Mouse (Mus musculus) limb, embryonic 13.5 days (tissue): Measurements from ENCODE around the gene 9930021J03Rik. TPM values are rescaled to one million over a fixed set of nuclear protein-coding genes. Genes with fewer than 3 reads are reported as not detected.
A peak's percentile ranks its signal among the peaks of the same experiment; 100 is the strongest.

Source experiments
- ATAC-seq: fragments of 200-750 bp; cut with Nextera tagmentation; 2 replicates; pipeline ENCODE4 v1.8.0; 2017; ENCODE audit warnings: low read depth, moderate number of reproducible peaks, moderate TSS enrichment; ENCODE audit not compliant: low FRiP score
- H3K27ac ChIP-seq: fragments of 300-500 bp; sonication (generic); 2 replicates; pipeline ENCODE4 v1.5.1; 2015; ENCODE audit warnings: inconsistent platforms, mild to moderate bottlenecking, moderate library complexity
- H3K27me3 ChIP-seq: fragments of 300-500 bp; sonication (generic); 2 replicates; pipeline ENCODE4 v1.6.1; 2015; ENCODE audit warnings: mild to moderate bottlenecking, inconsistent platforms
- H3K36me3 ChIP-seq: fragments of 300-500 bp; sonication (generic); 2 replicates; pipeline ENCODE4 v1.6.1; 2015; ENCODE audit warnings: inconsistent platforms, mild to moderate bottlenecking, moderate library complexity
- H3K4me1 ChIP-seq: fragments of 300-500 bp; sonication (generic); 2 replicates; pipeline ENCODE4 v1.6.1; 2015; ENCODE audit warnings: inconsistent platforms
- H3K4me2 ChIP-seq: fragments of 300-500 bp; sonication (generic); replicated peaks from 2 replicates; pipeline ENCODE4 v1.6.1; 2015; ENCODE audit warnings: inconsistent platforms, mild to moderate bottlenecking, moderate library complexity
- H3K4me3 ChIP-seq: fragments of 300-500 bp; sonication (generic); 2 replicates; pipeline ENCODE4 v1.5.1; 2015; ENCODE audit warnings: moderate library complexity, mild to moderate bottlenecking, inconsistent platforms
- H3K9ac ChIP-seq: fragments of 300-500 bp; sonication (generic); 2 replicates; pipeline ENCODE4 v1.6.1; 2015; ENCODE audit warnings: mild to moderate bottlenecking, inconsistent platforms
- H3K9me3 ChIP-seq: fragments of 300-500 bp; sonication (generic); 2 replicates; pipeline ENCODE4 v1.6.1; 2016; ENCODE audit warnings: inconsistent platforms
- WGBS: fragments of 180-500 bp; shearing (Covaris S2); methylation state at CpG from one replicate; pipeline ENCODE4 v1.1.7; 2015; 5-methylcytosine and 5-hydroxymethylcytosine counted together
- polyA plus RNA-seq: library from polyadenylated mRNA; unstranded; fragments of >200 nt; fragmentation: Nextera tagmentation; extraction: Ambion mirVana; gene quantifications from 2 replicates; pipeline ENCODE4 v1.2.1, GENCODE M21; 2015

9930021J03Rik gene
- polyA plus RNA-seq, 1 experiment from 2014 or later = 5.7 TPM

GRCm38 (mm10) chr19:29830911-29831310 lies 25.1 kb upstream of the 9930021J03Rik start:
- no peaks in the 10 kb centered on the region for H3K9me3 ChIP-seq
- no peak overlapping the region for H3K27ac ChIP-seq
- no peak overlapping the region for H3K4me2 ChIP-seq
- no peak overlapping the region for H3K4me3 ChIP-seq
- 77% methylated on average over 2 of the region's 2 CpGs for WGBS
- no peaks in the 10 kb centered on the region for H3K27me3 ChIP-seq
- ATAC-seq = no peak
- no peaks in the 10 kb centered on the region for H3K36me3 ChIP-seq
- no peaks in the 10 kb centered on the region for H3K4me1 ChIP-seq
- no peak overlapping the region for H3K9ac ChIP-seq

GRCm38 (mm10) chr19:29828558-29828957 lies 22.8 kb upstream of the 9930021J03Rik start:
- H3K9me3 ChIP-seq = no peaks in the 10 kb centered on the region
- ATAC-seq = no peak
- no peak overlapping the region for H3K9ac ChIP-seq
- no peaks in the 10 kb centered on the region for H3K27me3 ChIP-seq
- no peaks in the 10 kb centered on the region for H3K4me1 ChIP-seq
- no peak overlapping the region for H3K4me3 ChIP-seq
- H3K27ac ChIP-seq = no peak overlapping the region
- 79% methylated on average over 5 of the region's 5 CpGs for WGBS
- no peak overlapping the region for H3K4me2 ChIP-seq
- no peaks in the 10 kb centered on the region for H3K36me3 ChIP-seq

GRCm38 (mm10) chr19:29826686-29827085 lies 20.9 kb upstream of the 9930021J03Rik start:
- ATAC-seq = peak; percentile 81; the same call in 1 of the 2 replicates
- Histone ChIP-seq H3K27me3 (no peaks in the 10 kb centered on the region), H3K4me1 (no peaks in the 10 kb centered on the region), H3K9ac (no peak overlapping the region), H3K9me3 (no peaks in the 10 kb centered on the region), H3K36me3 (no peaks in the 10 kb centered on the region), H3K4me2 (no peak overlapping the region), H3K27ac (no peak overlapping the region), H3K4me3 (no peak overlapping the region)
- WGBS = 81% methylated on average over 1 of the region's 1 CpGs

- WGBS = 67% methylated on average over 2 of the region's 2 CpGs
- Histone ChIP-seq H3K4me1 (no peaks in the 10 kb centered on the region), H3K36me3 (no peaks in the 10 kb centered on the region), H3K9me3 (no peaks in the 10 kb centered on the region), H3K27me3 (no peaks in the 10 kb centered on the region), H3K27ac (no peak overlapping the region), H3K9ac (no peak overlapping the region), H3K4me3 (no peak overlapping the region), H3K4me2 (no peak overlapping the region)
- no peak for ATAC-seq
Measured at GRCm38 (mm10) chr19:29825003-29825402, 19.2 kb upstream of the 9930021J03Rik start.

GRCm38 (mm10) chr19:29824034-29824700 lies 18.4 kb upstream of the 9930021J03Rik start:
- no peaks in the 10 kb centered on the region for H3K4me1 ChIP-seq
- no peaks in the 10 kb centered on the region for H3K36me3 ChIP-seq
- no peak for ATAC-seq
- no peak overlapping the region for H3K9ac ChIP-seq
- no peak overlapping the region for H3K27ac ChIP-seq
- H3K4me2 ChIP-seq = no peak overlapping the region
- H3K4me3 ChIP-seq = no peak overlapping the region
- WGBS = 48% methylated on average over 6 of the region's 6 CpGs
- no peaks in the 10 kb centered on the region for H3K27me3 ChIP-seq
- no peaks in the 10 kb centered on the region for H3K9me3 ChIP-seq

GRCm38 (mm10) chr19:29823456-29824010 lies 17.7 kb upstream of the 9930021J03Rik start:
- no peak for ATAC-seq
- Histone ChIP-seq H3K27me3 (no peaks in the 10 kb centered on the region), H3K36me3 (no peaks in the 10 kb centered on the region), H3K4me3 (no peak overlapping the region), H3K4me1 (no peaks in the 10 kb centered on the region), H3K9me3 (no peaks in the 10 kb centered on the region), H3K4me2 (no peak overlapping the region), H3K9ac (no peak overlapping the region), H3K27ac (no peak overlapping the region)
- WGBS = 63% methylated on average over 12 of the region's 12 CpGs

- no peak overlapping the region for H3K27ac ChIP-seq
- no peak overlapping the region for H3K4me3 ChIP-seq
- H3K4me2 ChIP-seq = no peak overlapping the region
- no peaks in the 10 kb centered on the region for H3K9me3 ChIP-seq
- H3K9ac ChIP-seq = no peak overlapping the region
- H3K4me1 ChIP-seq = no peaks in the 10 kb centered on the region
- 0 out of 2 replicates have a peak, but pooled peaks cover 2% of the 10 kb centered on the region for H3K27me3 ChIP-seq
- H3K36me3 ChIP-seq = no peaks in the 10 kb centered on the region
- no peak for ATAC-seq
Measured at GRCm38 (mm10) chr19:29820966-29821365, 15.2 kb upstream of the 9930021J03Rik start.

- Histone ChIP-seq H3K4me2 (peak within 1 kb of the TSS; percentile 77), H3K9ac (peak within 1 kb of the TSS; percentile 78), H3K27me3 (0 out of 2 replicates have a peak, but pooled peaks cover 2% of the 10 kb centered on the region), H3K9me3 (no peaks in the 10 kb centered on the region), H3K4me3 (peak within 1 kb of the TSS; percentile 79), H3K4me1 (peaks cover 17% of the 10 kb centered on the region), H3K36me3 (peaks cover 32% of the 10 kb centered on the region), H3K27ac (peak within 1 kb of the TSS; percentile 52; the same call in 1 of the 2 replicates)
- peak; percentile 97 for ATAC-seq
- WGBS = 1% methylated on average over 47 of the region's 47 CpGs
Measured at GRCm38 (mm10) chr19:29812581-29813460, 7.0 kb upstream of the 9930021J03Rik start, which contains the start of gene Ranbp6. Gene Ranbp6, minus strand, starts transcription at chr19:29812974.

GRCm38 (mm10) chr19:29810022-29810421 lies 4.2 kb upstream of the 9930021J03Rik start:
- peaks cover 32% of the 10 kb centered on the region for H3K36me3 ChIP-seq
- H3K9ac ChIP-seq = no peak overlapping the region
- 98% methylated on average over 5 of the region's 5 CpGs for WGBS
- H3K4me1 ChIP-seq = peaks cover 17% of the 10 kb centered on the region
- no peak overlapping the region for H3K4me3 ChIP-seq
- H3K27me3 ChIP-seq = no peaks in the 10 kb centered on the region
- no peaks in the 10 kb centered on the region for H3K9me3 ChIP-seq
- no peak for ATAC-seq
- no peak overlapping the region for H3K27ac ChIP-seq
- H3K4me2 ChIP-seq = no peak overlapping the region

GRCm38 (mm10) chr19:29805101-29805916 lies 480 bp downstream of the 9930021J03Rik start:
- H3K4me3 ChIP-seq = peak overlapping the region; percentile 94
- WGBS = 0% methylated on average over 69 of the region's 72 CpGs
- peak overlapping the region; percentile 90 for H3K9ac ChIP-seq
- peaks cover 14% of the 10 kb centered on the region for H3K4me1 ChIP-seq
- H3K27me3 ChIP-seq = no peaks in the 10 kb centered on the region
- ATAC-seq = peak; percentile 75
- peak overlapping the region; percentile 93 for H3K27ac ChIP-seq
- H3K4me2 ChIP-seq = peak overlapping the region; percentile 84
- no peaks in the 10 kb centered on the region for H3K9me3 ChIP-seq
- peaks cover 17% of the 10 kb centered on the region for H3K36me3 ChIP-seq

GRCm38 (mm10) chr19:29803946-29804345 lies 1.8 kb downstream of the 9930021J03Rik start:
- 44% methylated on average over 3 of the region's 3 CpGs for WGBS

More at GRCm38 (mm10) chr19:29803946-29804345, 1.8 kb downstream of the 9930021J03Rik start:
- Histone ChIP-seq H3K4me1 (peaks cover 8% of the 10 kb centered on the region), H3K27me3 (no peaks in the 10 kb centered on the region), H3K9ac (0 out of 2 replicates have a peak overlapping the region, but pooled peaks have one; percentile 25), H3K36me3 (peaks cover 7% of the 10 kb centered on the region), H3K27ac (no peak overlapping the region), H3K9me3 (no peaks in the 10 kb centered on the region), H3K4me2 (peak overlapping the region; percentile 84), H3K4me3 (peak overlapping the region; percentile 94)
- ATAC-seq = no peak
